Mouse (Mus musculus) embryonic stem cell, embryonic (primary cell): ENCODE measurements around the gene Sult1d1.
"Not testable (repeated sequence)": the region's sequence is repeated elsewhere in the genome, so short reads cannot be mapped to it uniquely, and the experiment has no call there.

ENCODE experiments used
- CTCF ChIA-PET, 4 experiments: fragments of 300-600 bp in 2 of 4; fragments of 350-600 bp in 2 of 4; sonication (Branson Sonifier 250); formaldehyde crosslinking; loops; one replicate each; lab custom pipeline; 2022; ENCODE audit warnings: inconsistent platforms in 2 of 4; lab: Charles Lee
- POLR2A ChIA-PET, 4 experiments: fragments of 300-600 bp in 2 of 4; fragments of 350-600 bp in 2 of 4; sonication (Branson Sonifier 250); formaldehyde crosslinking; loops; one replicate each; lab custom pipeline; 2022; ENCODE audit warnings: antibody characterized with exemption in 4 of 4, inconsistent platforms in 1 of 4; lab: Charles Lee

Gene Sult1d1

DNA sequence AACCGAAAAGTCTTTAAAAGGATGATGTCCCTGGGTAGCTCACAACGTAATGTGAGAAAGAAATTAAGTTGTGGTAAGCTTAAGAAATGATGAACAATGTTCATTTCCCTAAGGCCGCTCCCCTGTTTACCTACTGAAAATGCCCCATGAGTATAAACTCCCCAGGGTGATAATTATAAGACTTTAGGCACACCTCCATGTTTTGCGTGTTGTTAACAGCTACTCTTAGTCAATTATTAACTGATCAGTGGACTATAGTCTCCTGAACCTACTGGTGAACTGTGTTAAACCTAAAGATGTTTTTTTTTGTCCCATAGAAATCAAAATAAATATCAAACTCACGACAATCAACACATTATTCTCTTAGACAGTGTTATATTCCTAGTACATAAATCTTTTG lies at the start of gene Sult1d1:
Sult1d1 (minus strand) TSS at position 183 of the 400 bp plus-strand sequence.
- ChIA-PET CTCF (no interaction called here), POLR2A (no interaction called here)

DNA sequence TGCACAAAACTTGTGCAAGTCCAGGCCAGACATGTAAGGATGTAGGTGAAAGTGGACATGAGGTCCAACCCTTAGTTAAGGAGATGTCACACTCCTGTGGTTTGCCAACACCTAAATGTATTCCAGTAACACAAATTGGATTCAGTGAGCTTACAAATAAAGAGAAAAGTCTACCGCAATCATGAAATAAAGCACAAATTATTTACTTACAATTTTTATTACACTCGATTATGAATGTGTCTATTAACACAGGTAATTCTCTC lies 46.2 kb upstream of the Sult1d1 start:
- ChIA-PET POLR2A (no interaction called here), CTCF (no interaction called here)

DNA sequence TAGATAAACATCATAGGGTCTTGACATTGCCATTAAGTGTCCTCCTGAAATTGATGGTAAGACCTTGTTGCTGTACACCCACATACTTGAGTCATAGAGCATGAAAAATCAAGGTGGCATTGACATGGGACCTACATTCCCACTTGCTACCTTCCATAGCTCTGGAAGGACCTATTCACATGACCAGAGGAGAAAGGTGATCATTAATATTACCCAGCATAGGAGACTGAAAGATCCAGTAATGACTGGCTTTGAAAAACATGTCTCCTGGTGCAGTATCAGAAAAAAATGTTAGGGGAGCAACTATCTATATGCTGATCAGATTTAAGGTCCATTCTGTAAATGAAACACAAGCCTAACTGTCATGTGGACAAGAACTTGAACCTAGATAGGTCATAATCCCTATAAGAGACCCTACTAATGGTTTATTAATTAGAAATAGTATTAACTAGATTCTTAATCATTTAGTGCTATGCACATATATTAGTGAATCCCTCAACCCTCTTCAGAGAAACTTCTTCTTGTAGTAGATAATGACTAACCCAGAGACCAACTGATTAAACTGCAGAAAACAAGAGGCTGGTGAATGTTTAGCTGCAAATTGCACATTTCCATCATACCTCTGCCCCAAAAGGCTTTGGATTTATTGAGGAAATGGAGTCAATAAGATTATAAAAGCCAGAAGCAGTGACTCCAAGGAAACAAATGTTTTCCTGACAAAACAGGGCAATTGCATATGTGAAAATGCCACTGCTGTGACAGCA lies 45.7 kb upstream of the Sult1d1 start:
- ChIA-PET CTCF (no interaction called here), POLR2A (no interaction called here)

DNA sequence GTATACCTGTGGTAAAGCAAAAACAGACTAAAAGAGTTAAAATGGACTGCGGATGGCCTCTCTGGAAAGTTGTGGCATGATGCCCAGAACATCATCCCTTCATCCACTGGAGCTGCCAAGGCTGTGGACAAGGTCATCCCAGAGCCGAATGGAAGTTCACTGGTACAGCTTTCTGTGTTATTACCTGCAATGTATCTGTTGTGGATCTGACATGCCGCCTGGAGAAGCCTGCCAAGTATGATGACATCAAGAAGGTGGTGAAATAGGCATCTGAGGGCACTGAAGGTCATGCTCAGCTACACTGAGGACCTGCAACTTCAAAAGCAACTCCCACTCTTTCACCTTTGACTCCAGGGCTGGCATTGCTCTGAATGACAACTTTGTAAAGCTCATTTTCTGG lies 32.2 kb upstream of the Sult1d1 start:
- POLR2A ChIA-PET = no interaction called here
- CTCF ChIA-PET = no interaction called here

DNA sequence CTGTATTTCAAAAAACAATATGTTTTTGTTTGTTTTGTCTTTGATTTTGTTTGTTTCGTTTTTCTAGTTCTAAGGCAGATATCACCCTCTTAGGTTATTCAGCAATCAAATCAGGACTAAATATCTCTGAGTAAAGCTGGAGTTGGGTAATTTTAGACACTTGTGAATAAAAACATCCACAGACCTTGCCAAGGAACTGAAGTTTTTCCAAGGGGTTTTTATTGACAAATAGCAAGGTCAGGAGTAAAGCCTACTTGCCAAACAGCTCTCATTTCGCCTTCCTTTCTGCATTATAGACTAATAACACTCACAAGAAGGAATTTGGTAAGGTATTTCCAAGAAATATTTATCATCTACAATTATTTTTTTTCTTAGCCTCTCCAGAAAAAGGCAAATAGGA lies 29.1 kb upstream of the Sult1d1 start:
- CTCF ChIA-PET = no interaction called here
- POLR2A ChIA-PET = no interaction called here

DNA sequence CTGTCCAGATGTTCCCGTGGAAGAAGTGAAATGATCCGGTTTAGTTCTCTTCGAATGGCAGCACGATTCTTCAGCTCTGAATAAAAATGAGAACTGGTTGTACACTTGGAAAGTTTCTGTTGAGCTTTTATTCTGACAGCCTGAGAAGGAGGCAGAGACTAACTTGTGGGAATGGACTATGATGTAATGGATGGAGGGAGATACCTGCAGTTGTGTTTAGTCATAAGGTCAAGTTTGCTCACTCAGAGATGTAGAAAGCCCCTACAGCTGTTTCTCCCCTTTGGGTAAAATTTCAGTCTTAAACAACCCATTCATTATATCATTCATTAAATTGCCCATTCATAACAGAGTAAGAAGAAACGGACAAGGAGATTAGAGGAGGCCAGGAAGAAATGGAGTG lies 22.7 kb upstream of the Sult1d1 start, which contains the start of gene Sult1e1:
Sult1e1 (minus strand) TSS at position 101 of the 400 bp plus-strand sequence.
- CTCF ChIA-PET = no interaction called here
- POLR2A ChIA-PET = no interaction called here

DNA sequence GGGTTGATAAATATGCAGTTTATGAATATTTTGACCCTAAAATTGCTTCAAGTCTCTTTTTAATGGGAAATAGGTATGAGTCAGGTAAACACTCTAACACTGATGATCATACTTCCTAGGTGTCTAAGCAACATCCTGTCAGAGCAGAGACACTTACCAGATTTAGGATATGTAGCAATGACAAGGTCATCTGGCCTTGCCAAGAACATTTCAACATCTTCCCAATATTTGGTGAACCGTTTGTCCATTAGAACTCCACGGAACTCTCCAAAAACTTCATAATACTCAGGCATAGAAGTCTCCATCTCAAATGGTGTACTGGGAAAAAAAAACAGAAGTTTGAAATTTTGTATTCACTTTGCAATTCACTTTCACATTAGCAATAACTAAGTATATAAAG lies 21.1 kb upstream of the Sult1d1 start:
- ChIA-PET POLR2A (no interaction called here), CTCF (no interaction called here)

DNA sequence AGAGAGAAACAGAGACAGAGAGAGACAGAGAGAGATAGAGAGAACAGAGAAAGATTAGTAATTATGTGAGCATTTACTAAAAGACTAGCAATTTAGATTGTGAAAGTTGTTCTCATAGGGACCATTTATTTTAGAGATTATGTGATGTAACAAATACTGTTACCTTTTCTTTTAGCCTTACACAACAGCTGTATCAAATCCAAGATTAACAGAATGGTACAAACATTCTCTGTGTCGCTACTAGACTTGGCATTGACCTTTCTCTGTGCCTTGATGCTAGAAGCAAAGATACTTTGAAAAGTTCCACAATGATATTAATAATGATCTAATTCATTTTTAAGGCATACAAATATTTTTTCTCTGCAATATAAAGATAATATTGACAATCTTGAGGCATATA lies 11.6 kb upstream of the Sult1d1 start:
- CTCF ChIA-PET = no interaction called here

DNA sequence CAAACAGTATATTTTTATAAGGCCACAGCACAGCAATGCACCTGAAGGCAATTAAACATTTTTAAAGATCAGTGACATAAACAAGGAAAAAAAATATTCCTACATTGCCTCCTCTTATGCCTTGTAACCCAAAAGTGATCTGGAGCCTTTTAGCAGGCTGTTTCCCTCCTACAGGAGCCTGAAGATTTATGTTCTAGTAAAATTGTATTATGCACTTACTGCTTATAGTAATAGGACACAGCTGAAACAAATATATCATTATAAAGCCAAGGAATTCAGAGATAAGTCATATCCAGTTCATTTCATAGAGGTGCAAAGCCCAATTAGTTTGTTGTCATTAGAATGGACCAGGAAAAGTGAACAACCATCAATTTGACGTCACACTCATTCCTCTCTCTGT lies 5.3 kb upstream of the Sult1d1 start:
- ChIA-PET POLR2A (no interaction called here), CTCF (no interaction called here)

More for the DNA sequence above, 11.6 kb upstream of the Sult1d1 start:
- POLR2A ChIA-PET = no interaction called here

DNA sequence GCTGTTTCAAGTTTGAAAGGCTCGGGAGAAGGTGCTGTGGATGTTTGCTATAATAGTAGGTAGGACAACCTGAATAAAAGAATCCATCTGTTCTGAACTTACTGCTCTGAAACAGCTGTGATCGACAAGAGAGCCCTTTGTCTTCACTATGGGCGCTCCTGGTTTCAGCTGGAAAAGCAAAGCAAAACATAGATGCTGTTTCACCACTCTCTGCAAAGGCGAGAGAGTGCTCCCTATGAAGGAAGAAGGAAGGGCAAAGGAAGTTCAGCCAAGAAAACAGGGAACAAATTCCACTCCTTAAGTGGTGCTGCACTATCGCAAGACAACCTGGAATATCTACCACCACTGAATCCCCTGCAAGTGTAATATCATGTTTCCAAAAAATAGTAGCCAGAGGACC lies 4.7 kb upstream of the Sult1d1 start:
- POLR2A ChIA-PET = no interaction called here
- CTCF ChIA-PET = no interaction called here

DNA sequence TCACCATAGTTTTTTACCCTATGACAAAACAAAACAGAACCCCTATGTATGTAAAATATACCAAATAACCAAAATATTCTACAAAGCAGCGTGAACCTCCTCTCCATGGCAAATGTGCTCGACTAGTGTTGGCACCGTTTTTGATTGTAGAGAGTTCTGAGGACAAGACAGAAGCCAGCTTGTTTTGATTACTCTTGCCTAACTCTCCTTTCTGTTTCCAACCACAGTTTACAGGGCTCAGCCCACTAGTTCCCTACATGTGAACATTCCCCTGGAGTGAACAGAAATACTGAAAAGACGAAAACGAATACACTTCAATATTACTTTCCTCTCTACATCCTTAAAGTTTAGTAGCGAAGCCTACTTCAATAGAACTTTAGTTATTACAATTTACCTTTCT lies 4.0 kb upstream of the Sult1d1 start:
- ChIA-PET POLR2A (no interaction called here), CTCF (no interaction called here)

DNA sequence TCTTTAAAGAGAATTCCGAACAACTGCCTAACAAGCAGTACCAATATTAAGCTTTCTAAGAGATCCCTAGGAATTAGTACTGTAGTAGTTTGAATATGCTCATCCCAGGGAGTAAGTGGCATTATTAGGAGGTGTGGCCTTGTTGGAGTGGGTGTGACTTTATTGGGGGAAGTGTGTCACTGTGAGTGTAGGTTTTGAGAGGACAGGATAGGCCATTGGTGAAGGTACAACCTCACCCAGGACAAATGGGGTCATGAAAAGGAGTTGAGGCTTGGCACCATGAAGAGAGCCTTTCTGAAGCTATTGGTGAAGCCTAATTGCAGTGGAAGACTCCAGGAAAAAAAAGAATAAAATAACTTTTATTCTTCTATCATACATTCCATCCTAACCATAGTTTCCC lies 1.5 kb downstream of the Sult1d1 start:
- POLR2A ChIA-PET = no interaction called here

DNA sequence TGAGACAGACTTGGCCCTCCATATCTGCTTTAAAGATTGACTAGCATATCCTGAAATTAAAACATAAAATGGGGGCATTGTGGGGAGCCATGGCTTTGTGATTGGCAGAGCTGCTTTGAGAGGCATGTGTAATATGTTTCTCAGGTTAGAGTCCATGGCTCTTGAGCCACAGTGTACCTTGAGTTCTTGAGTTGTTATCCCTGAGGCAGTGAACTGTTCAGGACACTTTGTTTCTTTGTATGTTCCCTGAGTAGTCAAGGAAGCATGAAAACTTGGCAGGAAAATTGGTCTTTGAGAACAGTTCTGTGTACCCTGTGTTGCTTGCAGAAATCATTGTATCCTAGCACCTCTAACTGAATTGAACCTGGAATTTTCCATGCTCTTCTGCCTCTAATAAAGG lies 5.9 kb downstream of the Sult1d1 start:
- ChIA-PET POLR2A (no interaction called here), CTCF (no interaction called here)

More for the DNA sequence above, 1.5 kb downstream of the Sult1d1 start:
- CTCF ChIA-PET = no interaction called here

DNA sequence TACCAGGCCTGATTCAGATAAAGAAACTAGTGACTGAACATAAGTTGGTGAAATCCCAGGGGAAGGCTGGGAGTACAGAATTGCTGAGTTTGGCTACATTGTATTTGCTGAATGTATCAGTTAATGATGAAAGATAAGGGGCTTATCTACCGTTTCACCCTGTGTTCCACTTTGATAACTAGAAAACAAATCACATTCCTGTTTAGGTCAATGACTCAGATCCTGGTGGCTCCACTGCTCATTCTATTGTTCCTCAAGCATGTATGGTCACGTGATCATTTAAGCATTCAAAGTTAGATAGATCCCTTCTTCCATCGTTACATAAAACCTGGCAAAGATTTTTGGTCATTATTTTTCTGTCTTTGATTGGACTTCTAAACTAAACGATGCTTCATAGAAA lies 6.3 kb downstream of the Sult1d1 start:
- ChIA-PET POLR2A (no interaction called here), CTCF (no interaction called here)

DNA sequence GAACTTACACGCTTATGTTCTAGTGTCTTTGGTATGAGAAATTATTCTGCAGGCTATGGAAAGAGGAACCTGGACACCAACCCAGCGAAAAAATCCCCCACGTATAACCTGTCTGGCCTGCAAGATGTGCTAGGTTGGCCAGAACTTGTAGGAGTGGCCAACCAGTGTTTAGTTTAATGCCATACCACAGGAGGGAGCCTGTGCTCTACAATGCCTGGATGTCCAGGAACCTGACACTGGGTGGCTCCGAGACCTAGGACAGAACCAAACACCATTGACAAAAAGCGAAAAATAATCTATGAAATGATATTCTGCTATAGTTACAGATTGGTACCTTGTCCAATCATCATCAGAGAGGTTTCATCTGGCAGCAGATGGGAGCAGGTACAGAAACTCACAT lies 8.7 kb downstream of the Sult1d1 start:
- CTCF ChIA-PET = no interaction called here
- POLR2A ChIA-PET = no interaction called here

DNA sequence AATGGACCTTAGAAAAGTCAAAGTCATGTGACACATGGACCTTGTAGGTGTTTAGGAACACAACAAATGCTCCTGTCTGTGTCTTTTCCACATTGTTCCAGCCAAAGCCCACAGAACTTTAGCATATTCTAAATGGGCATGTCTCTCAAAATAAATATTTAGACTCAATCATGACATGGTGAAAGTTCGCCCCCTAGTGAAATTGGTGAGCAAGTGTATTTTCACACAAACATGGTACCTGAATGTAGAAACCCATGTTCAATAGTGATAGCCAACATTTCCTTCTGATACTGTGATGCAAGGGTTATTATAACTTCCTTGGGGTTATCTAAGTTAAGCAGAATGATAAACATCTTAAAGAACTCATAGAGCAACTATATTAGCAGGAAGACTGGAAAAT lies 17.9 kb downstream of the Sult1d1 start:
- CTCF ChIA-PET = no interaction called here

DNA sequence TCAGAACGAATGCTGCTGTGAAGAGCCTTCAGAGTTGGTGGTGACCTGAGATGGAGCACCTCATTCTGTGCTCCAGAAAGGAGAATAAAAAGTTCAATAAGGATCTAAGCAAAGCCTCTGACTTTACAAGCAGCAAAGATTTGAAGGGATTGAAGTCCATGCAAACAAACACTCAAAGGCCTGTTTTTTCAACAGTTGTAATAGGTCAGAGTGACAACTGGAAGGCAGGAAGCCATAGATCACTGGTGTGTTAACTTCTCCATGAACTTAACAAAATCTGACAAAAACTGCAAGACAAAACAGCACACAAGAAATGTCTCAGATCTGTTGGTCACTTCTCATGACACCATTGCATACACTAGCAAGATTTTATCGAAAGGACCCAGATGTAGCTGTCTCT lies 30.7 kb downstream of the Sult1d1 start, which contains the start of gene Sult1b1:
Sult1b1 (minus strand) TSS at position 85 of the 400 bp plus-strand sequence.
- ChIA-PET POLR2A (interaction anchor here in 1 of 4 experiments (0.6 kb wide), 1 partner anchor 131 kb away, joined by 5 read pairs; no protein-coding TSS in a partner anchor), CTCF (no interaction called here)

More for the DNA sequence above, 17.9 kb downstream of the Sult1d1 start:
- POLR2A ChIA-PET = no interaction called here

DNA sequence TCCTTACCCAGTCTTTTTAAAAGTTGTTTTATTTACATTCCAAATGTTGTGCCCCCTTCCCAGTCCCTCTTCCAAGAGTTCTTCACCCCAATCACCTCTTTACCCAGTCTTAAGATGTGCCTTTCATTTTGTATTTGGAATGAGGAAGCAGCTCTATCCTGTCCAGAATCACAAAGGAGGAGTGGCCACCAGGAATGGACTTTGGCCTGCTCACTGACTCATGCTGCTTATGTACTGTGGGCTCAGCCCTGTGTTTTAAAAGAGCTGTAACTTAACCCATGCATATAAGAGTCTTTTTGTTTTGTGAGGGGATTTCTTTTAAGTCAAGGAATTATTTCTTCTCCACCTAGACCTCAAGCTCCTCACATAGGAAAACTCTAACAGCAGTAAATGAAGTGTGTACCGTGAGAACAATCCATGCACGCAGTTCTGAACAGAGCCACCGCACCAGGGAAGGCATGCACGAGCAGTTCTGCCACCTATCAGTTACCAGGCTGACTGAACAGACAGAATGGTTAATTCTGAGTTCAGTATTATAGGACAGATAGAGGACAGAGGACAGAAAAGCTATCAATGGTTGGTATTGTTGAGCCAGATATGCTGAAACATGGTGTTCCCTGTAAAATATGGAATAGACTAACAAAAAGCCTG lies 32.7 kb downstream of the Sult1d1 start:
- CTCF ChIA-PET = no interaction called here
- POLR2A ChIA-PET = no interaction called here

DNA sequence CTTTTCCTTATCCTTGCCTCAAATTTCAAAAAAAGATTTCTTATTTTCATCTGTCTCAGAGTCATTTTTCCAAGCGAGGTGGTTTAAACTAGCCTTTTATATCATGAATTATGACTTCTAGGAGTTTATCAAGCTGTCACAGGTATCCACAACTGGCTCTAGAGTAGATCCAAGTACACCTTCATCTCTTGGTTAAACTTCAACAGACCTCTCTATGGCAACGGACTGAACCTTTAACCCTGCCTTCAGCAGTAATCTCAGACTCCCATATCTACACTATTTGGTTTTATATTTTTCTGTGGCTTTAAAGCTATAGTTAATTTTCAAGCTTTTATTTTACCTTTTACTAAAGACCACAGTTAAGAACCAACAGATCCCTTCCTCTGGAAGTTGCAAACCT lies 36.5 kb downstream of the Sult1d1 start:
- CTCF ChIA-PET = no interaction called here
- POLR2A ChIA-PET = no interaction called here

DNA sequence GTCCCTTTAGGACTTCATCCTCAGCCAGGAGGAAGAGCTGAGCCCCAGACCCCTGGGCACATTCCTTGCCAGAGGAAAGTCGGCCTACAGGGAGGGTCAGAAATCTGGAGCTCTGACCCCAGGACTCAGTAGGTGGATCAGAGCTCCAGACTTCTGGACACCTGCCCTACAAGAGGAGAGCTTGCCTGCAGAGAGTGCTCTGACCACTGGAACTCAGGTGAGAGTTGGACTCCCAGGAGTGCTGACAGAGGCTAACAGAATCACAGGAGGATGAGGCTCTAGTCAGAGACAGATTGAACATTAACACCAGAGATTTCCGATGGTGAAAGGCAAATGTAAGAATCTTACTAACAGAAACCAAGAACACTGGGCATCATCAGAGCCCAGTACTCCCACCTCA lies 45.3 kb downstream of the Sult1d1 start:
- POLR2A ChIA-PET, CTCF ChIA-PET: not testable (repeated sequence)

DNA sequence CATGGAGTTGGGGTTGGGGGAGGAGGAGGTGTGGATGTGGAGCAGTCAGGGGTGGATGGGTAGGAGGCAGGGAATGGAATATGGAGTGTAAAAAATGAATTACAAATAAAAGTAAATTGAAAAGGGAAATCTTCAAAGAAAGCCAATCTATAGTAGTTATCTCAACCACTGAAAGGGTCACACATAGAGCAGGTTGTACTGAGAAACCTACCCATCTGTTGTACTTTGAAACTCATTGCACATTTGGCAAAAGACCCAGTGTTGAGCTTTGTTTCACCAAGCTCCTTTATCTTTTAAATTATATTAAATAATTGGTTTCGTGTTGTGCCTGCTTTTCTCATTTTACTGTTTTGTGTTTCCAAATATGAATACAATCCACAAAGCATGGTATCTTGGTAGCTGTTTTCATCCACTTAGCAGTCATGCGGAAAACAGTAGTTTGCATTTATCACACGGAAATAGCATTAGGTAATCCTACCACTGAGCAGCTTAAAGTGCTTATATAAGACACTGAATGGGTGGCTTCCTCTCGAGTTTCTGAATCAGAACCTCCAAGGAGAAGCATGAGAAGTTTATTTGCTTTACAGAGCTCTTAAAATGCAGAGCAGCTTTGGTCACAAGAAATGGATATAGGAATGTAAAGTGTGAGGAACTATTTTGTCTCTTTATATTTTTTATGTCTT lies 62.9 kb downstream of the Sult1d1 start:
- ChIA-PET CTCF (no interaction called here), POLR2A (no interaction called here)
